Mouse (Mus musculus): ENCODE measurements around the gene Rplp1.

Rplp1 gene

GRCm38 (mm10) chr9:61911300-61912128 is 2.8 kb downstream of the Rplp1 start:
- DNase-seq (ENCODE audit: low spot score), result no peak

DNA sequence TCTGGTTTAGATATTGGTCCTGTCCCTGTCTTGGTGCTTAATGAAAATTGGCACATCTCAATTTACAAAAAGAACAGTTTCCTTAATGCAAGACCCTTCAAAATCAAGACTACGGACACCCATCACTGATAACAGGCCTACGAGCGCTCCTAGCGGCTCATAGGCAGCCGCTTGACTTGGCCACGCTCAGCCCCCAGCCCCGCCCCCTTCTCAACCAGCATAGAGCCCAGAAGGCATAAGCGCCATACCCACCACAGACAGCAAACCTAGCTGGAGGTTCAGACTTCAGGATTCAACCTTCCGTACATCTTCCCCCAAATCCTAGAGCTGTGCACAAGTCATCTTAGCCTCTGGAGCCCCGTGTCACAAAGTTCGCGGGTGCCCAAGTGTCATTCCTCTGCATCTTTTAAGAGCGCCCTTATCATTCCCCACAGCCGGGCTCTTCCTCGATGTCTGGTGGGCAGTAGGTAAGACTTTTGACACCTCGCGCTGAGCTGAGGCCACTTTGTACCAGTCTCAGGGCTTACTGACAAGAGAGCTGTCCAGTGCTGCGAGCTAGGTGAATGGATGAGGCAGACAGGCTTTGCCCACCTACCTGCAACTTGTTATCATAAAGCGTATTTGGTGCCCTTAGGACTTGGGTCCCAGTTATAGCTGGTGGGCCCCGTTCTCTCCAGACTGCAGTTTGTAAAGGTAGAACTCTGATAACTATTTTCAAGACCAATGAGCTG is 3.7 kb downstream of the Rplp1 start:
- DNase-seq (ENCODE audit: low spot score), result peak; percentile 73

GRCm38 (mm10) chr9:61909633-61910032 is 4.7 kb downstream of the Rplp1 start:
- DNase-seq (ENCODE audit: low spot score), result no peak

DNA sequence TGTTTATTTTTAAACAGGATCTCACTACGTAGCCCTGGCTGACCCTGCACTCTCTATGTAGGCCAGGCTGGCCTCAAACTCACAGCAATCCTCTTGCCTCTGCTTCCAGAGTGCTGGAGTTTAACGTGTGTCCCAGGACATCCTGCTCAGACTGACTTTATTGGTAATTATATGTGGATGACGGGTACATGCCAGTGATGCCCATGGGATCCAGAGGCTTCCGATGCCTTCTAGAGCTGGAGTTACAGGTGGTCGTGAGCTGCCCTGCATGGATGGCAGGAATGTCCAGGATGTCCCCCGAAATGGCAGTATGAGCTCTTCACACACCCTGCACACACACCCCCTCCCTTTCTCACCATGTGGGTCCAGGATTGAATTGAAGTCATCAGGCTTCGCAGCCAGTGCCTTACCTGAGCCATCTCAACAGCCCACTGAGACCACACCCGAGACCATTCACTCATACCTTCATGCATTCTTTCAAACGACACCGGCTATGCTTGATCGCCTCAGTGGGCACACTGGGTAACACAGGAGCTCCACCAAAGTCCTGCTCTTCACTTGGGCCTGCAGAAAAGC is 5.4 kb downstream of the Rplp1 start:
- no peak for DNase-seq (ENCODE audit: low spot score)

DNA sequence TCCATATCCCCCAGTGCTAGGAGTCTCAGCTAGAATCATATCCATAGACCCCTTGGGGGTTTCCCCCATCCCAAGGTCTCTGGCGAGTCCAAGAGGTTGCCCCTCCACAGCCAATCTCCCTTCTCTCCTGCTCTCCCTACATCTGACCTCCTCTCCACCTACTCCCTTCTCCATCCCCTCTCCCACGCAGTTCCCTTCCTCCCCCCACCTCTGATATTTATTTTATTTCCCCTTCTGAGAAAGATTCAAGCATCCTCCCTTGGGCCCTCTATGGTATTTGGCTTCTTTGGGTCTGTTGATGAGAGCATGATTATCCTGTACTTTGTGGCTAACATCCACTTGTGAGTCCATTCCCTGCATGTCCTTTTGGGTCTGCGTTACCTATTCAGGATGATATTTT is 6.0 kb downstream of the Rplp1 start:
- DNase-seq (ENCODE audit: low spot score), result no peak

DNA sequence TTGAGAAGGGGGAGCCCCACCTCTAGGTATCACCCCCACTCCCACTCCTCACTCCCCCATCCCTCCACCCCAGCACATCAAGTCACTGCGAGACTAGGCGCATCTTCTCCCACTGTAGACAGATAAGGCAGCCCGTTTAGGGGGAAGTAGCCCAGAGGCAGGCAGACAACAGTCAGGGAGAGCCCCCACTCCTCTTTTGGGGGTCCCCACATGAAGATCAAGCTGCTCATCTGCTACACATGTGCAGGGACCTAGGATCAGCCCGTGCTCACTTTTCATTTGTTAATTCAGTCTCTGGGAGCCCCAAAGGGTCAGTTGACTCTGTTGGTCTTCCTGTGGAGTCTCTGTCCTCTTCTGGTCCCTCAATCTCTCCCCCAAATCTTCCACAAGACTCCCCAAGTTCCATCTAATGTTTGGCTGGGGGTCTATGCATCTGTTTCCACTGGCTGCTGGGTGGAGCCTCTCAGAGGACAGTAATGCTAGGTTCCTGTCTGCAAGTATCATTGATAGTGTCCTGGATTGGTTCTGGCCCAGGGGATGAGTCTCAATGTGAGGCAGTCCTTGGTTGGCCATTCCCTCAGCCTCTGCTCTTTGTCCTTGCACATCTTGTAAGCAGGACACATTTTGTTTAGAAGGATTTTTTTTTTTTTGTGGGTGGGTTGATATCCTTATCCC is 6.6 kb downstream of the Rplp1 start:
- DNase-seq (ENCODE audit: low spot score), result no peak

DNA sequence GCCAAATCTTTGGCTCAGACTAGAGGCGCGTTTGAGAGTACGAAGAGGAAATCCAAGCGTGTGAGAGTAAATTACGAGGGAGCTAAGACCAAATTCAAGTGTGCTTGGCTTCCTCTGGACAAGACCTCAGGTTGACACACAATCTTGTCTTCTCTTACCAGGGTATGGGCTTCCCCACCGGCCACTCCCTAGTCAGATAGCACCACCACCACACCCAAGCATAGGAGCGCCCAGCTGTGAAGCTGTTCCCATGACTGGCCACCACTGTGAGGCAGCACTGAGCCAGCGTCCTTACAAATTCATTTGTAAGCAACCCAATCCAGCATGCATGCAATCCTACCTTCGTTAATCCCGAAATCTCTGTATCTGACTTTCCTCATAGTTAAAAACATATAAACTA is 7.4 kb downstream of the Rplp1 start:
- DNase-seq (ENCODE audit: low spot score), result peak; percentile 74

- DNase-seq (ENCODE audit: low spot score), result no peak
These were observed 8.8 kb downstream of the Rplp1 start for GRCm38 (mm10) chr9:61905576-61905975.

GRCm38 (mm10) chr9:61904201-61904600 is 10.1 kb downstream of the Rplp1 start:
- no peak for DNase-seq (ENCODE audit: low spot score)

DNA sequence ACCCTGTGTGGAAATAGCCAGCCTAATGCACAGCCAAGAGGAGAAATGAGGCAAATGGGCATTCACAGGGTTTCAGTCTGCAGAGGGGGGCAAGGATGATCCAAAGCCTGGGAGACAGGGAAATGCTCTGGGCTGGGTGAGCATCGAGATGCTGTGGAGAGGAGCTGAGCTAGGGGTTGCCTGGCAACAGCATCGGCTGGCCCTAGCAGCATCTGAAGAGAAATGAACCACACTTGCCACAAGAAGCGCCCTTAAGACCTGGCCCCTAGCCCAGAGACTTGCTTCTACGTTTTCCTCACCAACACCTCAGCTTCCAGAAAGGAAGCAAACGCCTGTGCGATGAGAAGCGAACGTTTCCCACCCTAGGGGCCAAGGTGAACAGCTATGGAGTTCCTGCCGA is 11.9 kb downstream of the Rplp1 start:
- no peak for DNase-seq (ENCODE audit: low spot score)

GRCm38 (mm10) chr9:61901574-61901973 is 12.8 kb downstream of the Rplp1 start:
- no peak for DNase-seq (ENCODE audit: low spot score)

DNA sequence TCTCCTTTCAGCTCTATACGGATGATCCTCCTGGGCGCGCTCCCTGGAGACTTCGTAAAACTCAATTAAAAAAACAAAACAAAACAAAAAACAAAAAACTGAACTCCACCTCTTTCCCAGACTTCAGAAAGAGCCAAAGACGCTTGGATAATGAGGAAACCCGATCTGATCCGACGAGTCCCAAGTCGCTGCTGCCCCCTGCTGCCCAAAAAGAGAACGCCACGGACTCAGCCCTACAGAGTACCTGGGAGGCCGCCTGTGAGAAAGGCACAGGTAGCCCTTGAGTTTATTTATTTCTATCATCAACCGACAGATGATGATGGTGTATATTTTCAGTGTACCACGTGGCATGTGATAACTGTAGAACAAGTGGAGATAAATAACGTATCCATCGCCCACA is 14.5 kb downstream of the Rplp1 start:
- DNase-seq (ENCODE audit: low spot score), result peak; percentile 90

DNA sequence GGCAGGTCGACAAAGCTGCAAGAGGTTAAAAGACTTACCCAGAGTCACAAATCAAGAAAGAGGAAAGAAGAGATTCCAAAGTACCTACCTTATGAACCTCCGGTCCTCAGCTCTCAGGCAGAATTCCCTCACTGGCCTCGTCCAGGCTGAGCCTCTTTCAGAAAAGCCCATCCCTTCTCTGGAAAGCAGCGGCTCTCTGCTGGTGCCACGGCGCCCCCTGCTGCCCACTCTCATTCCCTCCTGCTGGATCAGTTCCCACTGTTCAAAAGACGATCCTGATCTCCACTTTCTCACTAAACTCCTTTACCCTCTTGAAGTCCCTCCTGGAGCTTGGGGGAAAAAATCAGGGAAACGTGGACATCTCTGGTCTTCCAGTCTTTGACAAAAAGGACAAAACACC is 15.9 kb downstream of the Rplp1 start:
- peak; percentile 94 for DNase-seq (ENCODE audit: low spot score)

DNA sequence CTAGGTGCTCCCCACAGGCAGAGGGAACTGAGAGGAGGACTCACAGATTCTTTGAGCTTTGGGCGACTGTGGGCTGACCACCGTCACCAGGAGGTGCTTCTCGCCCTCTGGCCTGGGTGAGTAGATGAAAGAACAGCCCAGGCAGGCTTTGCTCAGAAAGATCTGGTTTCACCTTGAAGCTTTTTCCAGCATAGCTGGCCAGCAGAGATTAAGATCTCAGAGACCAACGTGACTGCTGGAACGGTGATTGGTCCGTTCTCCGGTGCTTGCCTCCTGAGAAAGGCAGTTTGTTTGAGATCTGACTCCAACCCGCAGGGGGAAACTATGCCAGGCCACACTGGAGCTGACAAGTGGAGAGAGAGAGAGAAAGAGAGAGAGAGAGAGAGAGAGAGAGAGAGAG is 19.3 kb downstream of the Rplp1 start:
- DNase-seq (ENCODE audit: low spot score), result no peak

- no peak for DNase-seq (ENCODE audit: low spot score)
These were observed 24.5 kb downstream of the Rplp1 start for GRCm38 (mm10) chr9:61889855-61890254.

- peak; percentile 54 for DNase-seq (ENCODE audit: low spot score)
These were observed 26.5 kb downstream of the Rplp1 start for GRCm38 (mm10) chr9:61887661-61888379.

DNA sequence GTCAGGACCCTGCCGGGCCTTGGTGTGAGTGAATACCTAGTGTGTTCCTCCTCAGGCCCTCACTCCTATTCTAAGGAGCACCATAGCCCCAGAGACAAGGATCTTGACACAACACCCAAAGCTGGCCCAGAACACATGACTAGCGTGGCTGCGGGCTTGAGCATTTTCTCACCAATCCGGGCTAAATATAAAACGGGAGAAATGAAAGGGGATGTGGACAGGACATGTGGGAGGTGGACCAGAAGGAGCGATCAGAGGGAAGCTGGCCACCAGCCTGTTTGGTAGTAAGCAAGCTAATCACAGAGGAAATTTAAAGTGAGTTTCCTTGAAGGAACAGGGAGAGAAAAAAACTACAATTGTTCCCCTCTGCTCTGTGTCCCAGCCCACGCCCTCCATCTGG is 28.4 kb downstream of the Rplp1 start:
- no peak for DNase-seq (ENCODE audit: low spot score)

DNA sequence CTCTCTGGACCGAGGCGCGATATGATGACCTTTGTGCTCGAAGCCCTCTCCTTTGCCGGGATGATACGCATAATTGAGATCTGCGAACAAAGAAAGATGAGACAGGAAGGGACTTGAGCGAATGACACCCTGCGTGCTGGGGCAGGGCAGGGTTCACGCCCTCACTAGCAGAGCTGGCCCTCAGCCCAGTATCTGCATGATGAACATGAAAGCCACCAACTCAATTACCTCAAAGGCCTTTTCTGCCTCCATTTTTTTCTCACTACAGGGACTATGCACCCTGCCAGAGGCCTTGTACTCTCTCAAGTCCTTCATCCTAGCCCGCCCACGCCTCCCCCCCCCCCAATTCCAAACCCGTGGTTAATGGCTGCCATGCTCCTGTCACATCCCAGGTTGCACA is 29.4 kb downstream of the Rplp1 start:
- no peak for DNase-seq (ENCODE audit: low spot score)

GRCm38 (mm10) chr9:61884375-61884774 is 30.0 kb downstream of the Rplp1 start:
- no peak for DNase-seq (ENCODE audit: low spot score)

DNA sequence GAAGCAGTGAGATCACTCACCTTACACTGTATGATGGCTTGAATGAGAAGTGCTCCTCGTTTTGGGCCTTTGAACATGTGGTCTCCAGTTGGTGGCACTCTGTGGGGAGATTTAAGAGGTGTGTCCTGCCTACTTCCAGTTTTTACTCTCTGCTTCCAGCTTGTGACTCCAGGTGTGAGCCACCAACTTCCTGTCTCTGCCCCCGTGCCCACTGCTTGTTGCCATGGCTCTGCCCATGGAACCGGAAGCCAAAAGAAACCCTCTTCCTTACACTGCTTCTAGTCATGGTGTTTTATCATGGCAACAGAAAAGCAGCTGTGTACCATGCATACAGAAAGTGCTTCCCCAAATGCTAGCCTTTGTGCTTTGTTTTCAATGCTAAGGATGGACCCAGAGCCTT is 32.2 kb downstream of the Rplp1 start:
- no peak for DNase-seq (ENCODE audit: low spot score)

DNA sequence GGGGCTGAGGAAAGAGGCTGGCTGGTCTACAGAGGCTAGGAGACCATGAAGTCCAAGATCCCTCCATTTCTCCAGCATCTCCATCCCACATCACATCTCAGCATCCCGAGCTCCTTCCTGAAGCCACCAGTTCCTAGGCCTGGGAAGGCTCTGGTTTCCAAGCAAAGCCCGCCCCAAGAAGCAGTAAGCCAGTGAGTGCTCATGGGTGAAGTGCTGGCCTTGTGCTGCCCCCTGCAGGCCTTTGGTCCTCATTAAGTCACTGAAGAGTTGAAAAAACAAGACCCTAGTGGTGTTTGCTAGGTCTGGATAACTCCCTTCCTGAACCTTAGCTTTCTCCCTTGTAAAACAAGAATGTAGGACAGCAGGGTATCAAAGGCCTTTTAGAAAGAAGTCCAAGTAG is 35.5 kb downstream of the Rplp1 start:
- peak; percentile 83 for DNase-seq (ENCODE audit: low spot score)

All from testis, postnatal 10 days (tissue).